Mouse (Mus musculus) spleen, adult 2 months (tissue): ENCODE measurements around the gene Gm21985.

Experiments
- CTCF ChIP-seq: fragments of 200-500 bp; IDR thresholded peaks from 2 replicates; pipeline ENCODE4 v1.5.1; 2011; ENCODE audit warnings: mild to moderate bottlenecking, inconsistent platforms; ENCODE audit not compliant: insufficient read depth, insufficient read length, insufficient replicate concordance; ENCODE audit errors: extremely low read depth
- POLR2A ChIP-seq: fragments of 200-500 bp; IDR thresholded peaks from 2 replicates; pipeline ENCODE4 v1.6.1; 2011; ENCODE audit warnings: low read depth, low read length, inconsistent platforms

DNA sequence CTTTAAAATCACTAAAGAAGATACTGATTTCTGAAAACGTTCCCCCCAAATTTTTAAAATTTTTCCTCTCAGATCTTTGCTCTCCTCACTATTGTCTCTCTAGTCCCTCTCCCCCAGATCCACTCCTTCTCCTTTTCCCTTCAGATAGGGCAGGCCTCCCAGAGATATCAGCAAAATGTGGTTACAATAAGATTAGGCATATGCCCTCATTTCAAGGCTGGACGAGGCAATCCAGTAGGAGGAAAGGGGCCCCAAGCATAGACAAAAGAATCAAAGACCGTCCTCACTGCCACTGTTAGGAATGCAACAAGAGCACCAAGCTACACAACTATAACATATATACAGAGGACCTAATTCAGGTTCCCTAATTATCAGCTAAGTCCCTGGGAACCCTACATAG, 159.2 kb downstream of the Gm21985 start:
- TF ChIP-seq POLR2A (no peak), CTCF (no peak)
